Mouse (Mus musculus) ES-E14 (cell line): ENCODE data around the gene Hrh2.

Experiments used
- CHD2 ChIP-seq: IDR thresholded peaks from 2 replicates; pipeline ENCODE4 v1.6.1; 2014; ENCODE audit warnings: mild to moderate bottlenecking, low read depth, low read length, inconsistent platforms
- HCFC1 ChIP-seq: IDR thresholded peaks from 2 replicates; pipeline ENCODE4 v1.6.1; 2012; ENCODE audit warnings: low read length, inconsistent platforms, borderline replicate concordance; ENCODE audit not compliant: insufficient read depth
- MAFK ChIP-seq: IDR thresholded peaks from 2 replicates; pipeline ENCODE4 v1.6.1; 2014; ENCODE audit warnings: mild to moderate bottlenecking, low read depth, low read length, inconsistent platforms; ENCODE audit not compliant: insufficient read depth
- ZNF384 ChIP-seq: IDR thresholded peaks from 2 replicates; pipeline ENCODE4 v1.6.1; 2012; ENCODE audit warnings: low read depth, low read length, inconsistent platforms

GRCm38 (mm10) chr13:54164462-54164861 lies 27.5 kb upstream of the Hrh2 start:
- TF ChIP-seq CHD2 (no peak), MAFK (no peak), HCFC1 (no peak), ZNF384 (no peak)
